15 mouse cellular contexts compared by ENCODE assay signal in genomic region chr11:116823255-116823654, GRCm38 (mm10). TPM values are rescaled to one million over a fixed set of nuclear protein-coding genes. Genes with fewer than 3 reads are reported as not detected.
"Had no signal": no experiment of that assay in that cellular context is flagged by ENCODE, and none has a peak within 500 bp of the region (broad histone marks: within the 10 kb centered on the region; RNA-seq: fewer than 3 reads in every experiment).

No protein-coding gene starts in this region.

- DNase-seq: retina, postnatal 1 day; right cerebral cortex, postnatal 14 days; right cerebral cortex, postnatal 25 days; right cerebral cortex, postnatal 4 days; spleen, adult 18-20 months; thymus, adult 18-20 months; thymus, adult 2 months; thymus, postnatal 14 days; thymus, postnatal 25 days; thymus, postnatal 36 days; thymus, postnatal 4 days had no signal

- H3K27ac ChIP-seq: neural tube, embryonic 13.5 days; neural tube, embryonic 15.5 days; stomach, embryonic 15.5 days had no signal

- H3K4me3 ChIP-seq: neural tube, embryonic 13.5 days; neural tube, embryonic 15.5 days; stomach, embryonic 15.5 days had no signal

RNA-seq across cellular contexts. Expression of gene Mxra7, which starts 4.6 kb away (rescaled TPM):
- total RNA-seq: neutrophil, adult 5-6 weeks had no signal
